Mouse (Mus musculus) olfactory bulb, adult 2 months (tissue): Measurements from ENCODE around the gene Natd1.

ENCODE experiments used
- CTCF ChIP-seq: fragments of 200-500 bp; IDR thresholded peaks from 2 replicates; pipeline ENCODE4 v1.5.1; 2012; ENCODE audit warnings: low read depth, mild to moderate bottlenecking, low read length, moderate library complexity; ENCODE audit not compliant: insufficient read depth
- POLR2A ChIP-seq: fragments of 200-500 bp; IDR thresholded peaks from 2 replicates; pipeline ENCODE4 v1.6.1; 2012; ENCODE audit warnings: mild to moderate bottlenecking, low read depth, low read length, moderate library complexity; ENCODE audit not compliant: insufficient read depth

- peak; percentile 32; the same call in 1 of the 2 replicates for TF ChIP-seq CTCF
- no peak for TF ChIP-seq POLR2A
Observed at GRCm38 (mm10) chr11:60879423-60879822, 35.1 kb downstream of the Natd1 start.
